ENCODE assay signal across 10 mouse cellular contexts in the genomic region with DNA sequence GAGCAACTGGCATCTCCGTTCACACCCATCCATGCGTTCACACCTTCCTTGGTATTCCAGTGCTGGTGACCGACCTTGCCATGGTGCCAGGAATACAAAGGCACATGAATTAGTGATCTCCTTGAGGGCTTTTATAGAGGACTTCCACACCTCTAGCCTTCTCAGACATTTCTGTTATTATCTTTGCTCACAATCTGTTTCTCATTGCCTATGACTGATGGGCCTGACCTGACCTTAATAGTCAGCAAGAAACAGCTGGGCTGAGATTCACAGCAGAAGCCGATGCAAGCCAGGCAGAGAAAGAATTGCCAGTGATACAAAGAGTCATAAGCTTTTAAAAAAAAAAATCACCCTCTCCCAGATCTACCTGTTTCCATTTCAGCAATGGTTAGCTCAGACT.
"Had no signal": no experiment of that assay in that cellular context is flagged by ENCODE, and none has a peak within 500 bp of the region (broad histone marks: within the 10 kb centered on the region; RNA-seq: fewer than 3 reads in every experiment).

No protein-coding gene starts in this region.

- ATAC-seq: liver, postnatal 0 days had no signal

- H3K27me3 ChIP-seq: limb, embryonic 15.5 days; liver, embryonic 13.5 days; neural tube, embryonic 13.5 days had no signal

- H3K9ac ChIP-seq: limb, embryonic 15.5 days; liver, embryonic 13.5 days; liver, postnatal 0 days; neural tube, embryonic 13.5 days had no signal

- H3K9me3 ChIP-seq: limb, embryonic 15.5 days; liver, embryonic 13.5 days; neural tube, embryonic 13.5 days had no signal

- DNase-seq: kidney, adult 8-10 months; kidney, postnatal 25 days; liver, embryonic 13.5 days; liver, postnatal 0 days; midbrain, embryonic 14.5 days; right cerebral cortex, postnatal 14 days; thymus, postnatal 36 days had no signal

- H3K4me3 ChIP-seq: left cerebral cortex, adult 2 months; limb, embryonic 15.5 days; liver, embryonic 13.5 days; neural tube, embryonic 13.5 days had no signal

- H3K36me3 ChIP-seq: limb, embryonic 15.5 days; liver, embryonic 13.5 days; neural tube, embryonic 13.5 days had no signal

- H3K4me2 ChIP-seq: limb, embryonic 15.5 days; liver, embryonic 13.5 days; neural tube, embryonic 13.5 days had no signal

- H3K4me1 ChIP-seq: limb, embryonic 15.5 days; liver, embryonic 13.5 days; neural tube, embryonic 13.5 days had no signal

- H3K27ac ChIP-seq: left cerebral cortex, adult 2 months; limb, embryonic 15.5 days; liver, embryonic 13.5 days; neural tube, embryonic 13.5 days had no signal
